Mouse (Mus musculus) forebrain, embryonic 10.5 days (tissue): Measurements from ENCODE around the gene Eml5. TPM values are rescaled to one million over a fixed set of nuclear protein-coding genes. Genes with fewer than 3 reads are reported as not detected.

Source experiments
- DNase-seq: peaks from one replicate; pipeline ENCODE4 v3.0.0-alpha.2; 2017; ENCODE audit warnings: low spot score; ENCODE audit errors: extremely low spot score
- H3K27ac ChIP-seq: fragments of 300-500 bp; sonication (generic); 2 replicates; pipeline ENCODE4 v1.5.1; 2016; ENCODE audit warnings: mild to moderate bottlenecking
- H3K27me3 ChIP-seq: fragments of 300-500 bp; sonication (generic); 2 replicates; pipeline ENCODE4 v1.6.1; 2016; ENCODE audit warnings: mild to moderate bottlenecking; ENCODE audit not compliant: poor library complexity, severe bottlenecking
- H3K36me3 ChIP-seq: fragments of 300-500 bp; sonication (generic); replicated peaks from 2 replicates; pipeline ENCODE4 v1.6.1; 2016; ENCODE audit warnings: mild to moderate bottlenecking, moderate library complexity
- H3K4me1 ChIP-seq: fragments of 300-500 bp; sonication (generic); 2 replicates; pipeline ENCODE4 v1.6.1; 2016
- H3K4me3 ChIP-seq: fragments of 300-500 bp; sonication (generic); 2 replicates; pipeline ENCODE4 v1.5.1; 2016; ENCODE audit warnings: mild to moderate bottlenecking, moderate library complexity
- H3K9me3 ChIP-seq: fragments of 300-500 bp; sonication (generic); 2 replicates; pipeline ENCODE4 v1.6.1; 2016; ENCODE audit warnings: mild to moderate bottlenecking, moderate library complexity
- WGBS: fragments of 180-500 bp; shearing (Covaris S2); methylation state at CpG from one replicate; pipeline ENCODE4 v1.1.7; 2016; 5-methylcytosine and 5-hydroxymethylcytosine counted together
- polyA plus RNA-seq: library from polyadenylated mRNA; unstranded; fragments of >200 nt; fragmentation: Nextera tagmentation; extraction: Ambion mirVana; gene quantifications from 2 replicates; pipeline ENCODE4 v1.2.1, GENCODE M21; 2016

The Eml5 gene
- polyA plus RNA-seq, 1 experiment from 2014 or later: 21.0 TPM

DNA sequence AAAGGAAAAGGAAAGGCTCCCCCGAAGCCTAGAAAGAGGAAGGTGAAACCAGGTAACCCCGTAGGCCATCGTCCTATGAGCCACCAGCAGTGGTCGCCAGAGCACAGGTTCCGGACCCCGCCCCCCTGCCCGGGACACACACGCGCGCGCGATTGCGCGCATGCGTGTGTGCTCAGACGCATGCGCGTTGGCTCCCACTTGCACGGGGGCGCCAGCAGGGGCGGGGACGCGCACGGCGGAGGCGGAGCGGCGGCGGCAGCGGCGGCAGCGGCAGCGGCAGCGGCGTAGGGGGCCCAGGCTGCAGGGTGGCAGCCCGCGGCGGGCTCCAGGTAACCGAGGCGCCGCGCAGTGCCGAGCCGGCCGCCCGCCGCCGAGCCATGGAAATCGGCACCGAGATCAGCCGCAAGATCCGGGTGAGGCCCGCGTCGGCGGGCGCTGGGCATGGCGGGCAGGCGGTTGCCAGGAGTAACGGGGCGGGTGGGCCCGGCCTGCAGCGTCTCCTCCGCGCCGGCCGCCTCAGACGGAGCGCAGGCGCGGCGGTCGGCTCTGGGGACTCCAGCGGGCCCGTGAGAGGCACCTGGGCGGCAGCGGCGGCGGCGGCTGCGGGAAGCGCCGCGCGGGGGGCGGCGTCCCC, 154.4 kb downstream of the Eml5 start, which contains the start of gene Zc3h14:
Gene Zc3h14 (plus strand): TSS at position 219 of the 634 bp plus-strand sequence.
- DNase-seq: peak; percentile 91
- Histone ChIP-seq H3K36me3 (peaks cover 17% of the 10 kb centered on the region), H3K4me1 (peaks cover 31% of the 10 kb centered on the region), H3K27ac (peak within 1 kb of the TSS; percentile 94), H3K4me3 (peak within 1 kb of the TSS; percentile 93), H3K9me3 (no peaks in the 10 kb centered on the region), H3K27me3 (no peaks in the 10 kb centered on the region; the same call in 1 of the 2 replicates)
- WGBS: under 1% methylated on average over 85 of the region's 87 CpGs

DNA sequence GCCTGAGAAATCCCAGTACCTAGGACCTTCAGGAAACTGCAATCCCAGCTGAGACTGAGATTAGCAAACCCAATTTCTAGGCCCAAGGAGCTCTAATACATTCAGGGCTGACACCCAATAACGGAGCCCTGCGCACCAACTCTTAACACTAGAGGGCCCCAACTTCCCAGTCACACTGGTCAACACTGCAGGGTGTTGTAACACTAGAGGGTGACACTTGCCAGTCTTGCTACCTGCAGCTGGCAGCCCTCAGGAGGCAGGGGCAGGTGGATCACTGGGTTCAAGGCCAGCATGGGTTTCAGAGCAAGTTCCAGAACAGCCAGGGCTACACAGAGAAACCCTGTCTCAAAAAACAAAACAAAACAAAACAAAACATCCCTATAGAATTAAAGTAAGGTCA, 155.2 kb downstream of the Eml5 start:
- peak; percentile 41 for DNase-seq
- H3K4me3 ChIP-seq: 0 out of 2 replicates have a peak overlapping the region, but pooled peaks have one; percentile 93
- H3K36me3 ChIP-seq: peaks cover 12% of the 10 kb centered on the region
- H3K27ac ChIP-seq: no peak overlapping the region
- H3K4me1 ChIP-seq: peaks cover 31% of the 10 kb centered on the region
- no peaks in the 10 kb centered on the region; the same call in 1 of the 2 replicates for H3K27me3 ChIP-seq
- WGBS: 9% methylated on average over 2 of the region's 2 CpGs
- no peaks in the 10 kb centered on the region for H3K9me3 ChIP-seq

DNA sequence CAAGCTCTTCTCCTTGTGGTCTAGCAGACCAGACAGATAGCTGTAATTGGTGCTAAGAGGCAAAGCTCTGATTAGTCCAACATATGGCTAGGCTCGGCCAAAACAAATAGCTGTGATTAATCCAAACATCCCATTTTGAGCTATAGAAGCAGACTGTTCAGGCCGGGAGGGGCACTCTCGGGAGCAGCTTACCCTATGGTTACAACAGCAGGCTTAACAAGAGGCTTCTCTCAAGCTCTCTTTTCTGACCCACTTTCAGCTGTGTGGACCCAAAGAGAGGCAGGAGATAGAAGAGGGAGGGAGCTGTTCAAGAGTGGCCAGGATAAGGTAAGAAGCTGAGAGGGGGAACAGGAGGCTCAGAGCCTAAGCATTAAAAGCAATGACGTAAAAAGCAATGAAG, 155.7 kb downstream of the Eml5 start:
- Histone ChIP-seq H3K36me3 (peaks cover 9% of the 10 kb centered on the region), H3K9me3 (no peaks in the 10 kb centered on the region), H3K4me1 (peaks cover 31% of the 10 kb centered on the region), H3K4me3 (no peak overlapping the region), H3K27me3 (no peaks in the 10 kb centered on the region; the same call in 1 of the 2 replicates), H3K27ac (no peak overlapping the region)
- 65% methylated on average over 4 of the region's 4 CpGs for WGBS
- DNase-seq: no peak

DNA sequence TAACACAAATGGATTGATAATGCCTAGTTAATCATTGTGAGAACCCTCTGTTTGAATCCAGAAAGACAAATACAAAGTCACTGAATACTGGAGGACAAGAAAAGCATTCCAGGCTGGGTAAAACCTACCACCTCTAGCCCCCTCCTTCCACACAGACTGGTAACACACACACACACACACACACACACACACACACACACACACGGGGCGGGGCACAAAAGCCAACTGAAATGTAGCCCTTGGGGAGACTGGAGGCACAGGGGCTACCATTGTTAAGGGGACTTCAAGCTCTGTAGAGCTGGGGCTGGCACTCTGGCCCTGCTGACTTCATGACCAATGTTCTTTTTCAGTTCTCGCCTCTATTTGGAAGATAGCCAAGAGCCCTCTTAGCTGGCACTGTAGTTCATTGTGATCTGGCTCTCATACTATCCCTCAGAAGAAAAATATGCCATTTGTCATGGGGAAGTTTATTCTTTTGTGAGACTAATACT, 160.2 kb downstream of the Eml5 start:
- 64% methylated on average over 3 of the region's 3 CpGs for WGBS
- Histone ChIP-seq H3K36me3 (no peaks in the 10 kb centered on the region), H3K4me3 (no peak overlapping the region), H3K27me3 (peaks cover 23% of the 10 kb centered on the region), H3K9me3 (no peaks in the 10 kb centered on the region), H3K27ac (no peak overlapping the region), H3K4me1 (peaks cover 22% of the 10 kb centered on the region)
- no peak for DNase-seq

DNA sequence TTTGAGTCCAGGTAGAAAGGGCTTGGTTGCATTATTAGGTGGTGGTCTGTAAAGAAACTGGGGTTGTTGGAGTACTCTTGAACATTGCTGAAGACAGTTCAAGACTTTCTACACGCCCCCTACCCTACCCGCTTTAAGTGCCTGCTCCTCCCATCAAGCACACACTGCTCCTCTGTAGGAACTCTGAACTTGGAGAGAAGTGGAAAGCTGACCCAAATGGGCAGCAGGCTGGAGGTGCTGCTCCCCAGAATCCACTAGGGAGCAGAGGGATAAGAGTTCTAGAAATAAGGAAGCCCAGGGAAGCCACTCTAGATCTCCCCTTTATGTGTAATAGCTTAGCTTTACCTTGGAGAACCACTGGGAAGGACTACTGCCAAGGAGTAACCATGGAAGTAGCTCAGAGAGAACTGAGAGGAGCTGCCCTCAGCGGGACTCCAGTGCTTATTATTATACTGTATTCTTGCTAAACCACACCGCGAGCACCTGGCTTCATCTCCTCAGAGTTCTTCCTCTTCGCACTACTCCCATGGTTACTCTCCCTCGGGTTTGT, 163.4 kb downstream of the Eml5 start:
- 11% methylated on average over 7 of the region's 7 CpGs for WGBS
- H3K4me3 ChIP-seq: peak overlapping the region; percentile 90
- peak overlapping the region; percentile 96 for H3K27ac ChIP-seq
- H3K36me3 ChIP-seq: 0 out of 2 replicates have a peak, but pooled peaks cover 5% of the 10 kb centered on the region
- H3K27me3 ChIP-seq: peaks cover 30% of the 10 kb centered on the region
- no peaks in the 10 kb centered on the region for H3K9me3 ChIP-seq
- peak; percentile 38 for DNase-seq
- H3K4me1 ChIP-seq: peaks cover 45% of the 10 kb centered on the region

DNA sequence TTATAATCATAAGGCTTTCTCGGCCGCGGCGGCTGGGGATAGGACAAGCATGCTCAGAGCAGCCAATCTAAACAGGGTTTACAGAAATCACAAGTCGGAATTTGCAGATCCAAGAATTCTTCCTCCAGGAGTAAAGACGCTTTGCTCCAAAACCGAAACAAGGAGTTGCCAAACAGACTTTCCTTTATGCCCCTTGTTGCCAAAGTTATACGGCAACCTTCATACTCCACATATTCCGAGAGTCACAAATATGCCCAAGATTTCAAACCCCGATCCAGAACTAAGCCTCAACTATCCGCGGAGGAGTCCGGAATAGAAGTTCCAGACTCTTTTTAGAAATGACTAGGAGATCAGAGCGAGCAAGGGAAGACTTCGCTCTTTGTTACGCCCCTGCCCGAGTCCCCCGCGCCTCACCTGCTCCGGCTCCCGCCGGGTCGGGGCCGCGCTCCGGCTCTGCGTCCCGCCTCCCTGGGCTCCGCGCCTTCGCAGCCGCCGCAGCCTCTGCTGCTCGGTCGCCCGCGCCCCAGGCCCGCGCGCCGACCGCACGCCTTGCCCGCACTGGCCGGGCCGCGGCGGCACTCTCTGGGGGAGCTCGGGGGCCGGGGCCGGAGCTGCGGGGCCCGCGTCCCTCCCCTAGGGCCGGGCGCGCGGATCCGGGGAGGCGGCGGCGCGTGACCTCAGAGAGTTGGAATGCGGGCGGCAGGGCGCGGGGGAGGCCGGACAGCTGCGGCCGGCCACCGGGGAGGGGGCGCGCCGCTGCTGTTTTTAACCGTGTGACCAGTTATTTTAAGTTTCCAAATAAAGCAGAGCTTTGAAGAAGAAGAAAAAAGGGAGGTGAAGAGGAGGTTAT, 164.1 kb downstream of the Eml5 start, which contains the start of gene Ptpn21:
Gene Ptpn21 (minus strand): TSS at position 455 of the 850 bp plus-strand sequence.
- WGBS: under 1% methylated on average over 75 of the region's 75 CpGs
- Histone ChIP-seq H3K36me3 (peaks cover 11% of the 10 kb centered on the region; the same call in 1 of the 2 replicates), H3K27me3 (peaks cover 30% of the 10 kb centered on the region), H3K4me3 (peak within 1 kb of the TSS; percentile 90), H3K9me3 (no peaks in the 10 kb centered on the region), H3K27ac (peak within 1 kb of the TSS; percentile 96), H3K4me1 (peaks cover 45% of the 10 kb centered on the region)
- DNase-seq: peak; percentile 58

Other genes starting within 250 kb of the Eml5 start
- 7.4 TPM in 2 replicates for gene Ptpn21, start 164.1 kb downstream of the Eml5 start, polyA plus RNA-seq
- gene Zc3h14, start 154.5 kb downstream of the Eml5 start, polyA plus RNA-seq: 133 and 141 TPM in 2 replicates
- 40.0 and 42.7 TPM in 2 replicates for gene Ttc8, start 19.1 kb upstream of the Eml5 start, polyA plus RNA-seq